Mouse (Mus musculus) CH12.LX (cell line): ENCODE measurements around the gene Hoxb3.

Experiments used
- CTCF ChIP-seq, 2 experiments: IDR thresholded peaks in 1 of 2; conservative IDR thresholded peaks in 1 of 2; 2 replicates each; pipeline ENCODE4 v1.5.1; 2011 to 2012; ENCODE audit warnings: low read depth in 2 of 2, low read length in 2 of 2, improper control_type of control experiment in 1 of 2, inconsistent platforms in 1 of 2, mild to moderate bottlenecking in 1 of 2, moderate library complexity in 1 of 2
- EP300 ChIP-seq: IDR thresholded peaks from 2 replicates; pipeline ENCODE4 v1.6.1; 2011; ENCODE audit warnings: low read length, improper control_type of control experiment
- GABPA ChIP-seq: IDR thresholded peaks from 2 replicates; pipeline ENCODE4 v1.6.1; 2012; ENCODE audit warnings: low read depth, low read length, improper control_type of control experiment, inconsistent platforms; ENCODE audit not compliant: insufficient replicate concordance
- JUND ChIP-seq: conservative IDR thresholded peaks from 2 replicates; pipeline ENCODE4 v1.6.1; 2011; ENCODE audit warnings: low read depth, low read length, improper control_type of control experiment
- MAFK ChIP-seq: IDR thresholded peaks from 2 replicates; pipeline ENCODE4 v1.6.1; 2011; ENCODE audit warnings: low read length, improper control_type of control experiment; ENCODE audit not compliant: insufficient replicate concordance
- MXI1 ChIP-seq: IDR thresholded peaks from 2 replicates; pipeline ENCODE4 v1.6.1; 2011; ENCODE audit warnings: mild to moderate bottlenecking, low read depth, low read length, improper control_type of control experiment
- MYC ChIP-seq: IDR thresholded peaks from 2 replicates; pipeline ENCODE4 v1.6.1; 2011; ENCODE audit warnings: low read depth, mild to moderate bottlenecking, improper control_type of control experiment, low read length
- POLR2A ChIP-seq: IDR thresholded peaks from 2 replicates; pipeline ENCODE4 v1.6.1; 2011; ENCODE audit warnings: low read depth, mild to moderate bottlenecking, improper control_type of control experiment, low read length
- ZKSCAN1 ChIP-seq: IDR thresholded peaks from 2 replicates; pipeline ENCODE4 v1.6.1; 2012; ENCODE audit warnings: low read depth, inconsistent platforms, low read length, improper control_type of control experiment, borderline replicate concordance

GRCm38 (mm10) chr11:96343206-96343745 lies 20.1 kb downstream of the Hoxb3 start:
- no peak for TF ChIP-seq JUND
- no peak for TF ChIP-seq CTCF (conservative IDR thresholded peaks at IDR 0.05 in 1 of 2, IDR thresholded peaks at IDR 0.05 in 1 of 2; ENCODE audit: low read depth in 2 of 2, low read length in 2 of 2)
- TF ChIP-seq EP300 = no peak
- no peak for TF ChIP-seq POLR2A
- TF ChIP-seq MYC = no peak
- no peak for TF ChIP-seq MAFK
- no peak for TF ChIP-seq GABPA
- TF ChIP-seq MXI1 = no peak
- no peak for TF ChIP-seq ZKSCAN1
